Mouse (Mus musculus) midbrain, embryonic 11.5 days (tissue): Measurements from ENCODE around the gene Serpinb5. TPM values are rescaled to one million over a fixed set of nuclear protein-coding genes. Genes with fewer than 3 reads are reported as not detected.

Experiments
- ATAC-seq: fragments of 200-750 bp; cut with Nextera tagmentation; 2 replicates; pipeline ENCODE4 v1.8.0; 2017; ENCODE audit warnings: moderate TSS enrichment, moderate library complexity; ENCODE audit not compliant: low FRiP score
- DNase-seq: peaks from one replicate; pipeline ENCODE4 v3.0.0; 2015; ENCODE audit warnings: low spot score; ENCODE audit errors: missing footprints
- H3K27ac ChIP-seq: fragments of 300-500 bp; sonication (generic); 2 replicates; pipeline ENCODE4 v1.5.1; 2014; ENCODE audit warnings: low read depth, low read length
- H3K27me3 ChIP-seq: fragments of 300-500 bp; sonication (generic); 2 replicates; pipeline ENCODE4 v1.6.1; 2014; ENCODE audit warnings: mild to moderate bottlenecking, low read length, moderate library complexity, mixed read lengths; ENCODE audit not compliant: control insufficient read depth, insufficient read depth
- H3K36me3 ChIP-seq: fragments of 300-500 bp; sonication (generic); 2 replicates; pipeline ENCODE4 v1.6.1; 2014; ENCODE audit warnings: mild to moderate bottlenecking, low read length, moderate library complexity, mixed read lengths; ENCODE audit not compliant: control insufficient read depth, insufficient read depth
- H3K4me1 ChIP-seq: fragments of 300-500 bp; sonication (generic); 2 replicates; pipeline ENCODE4 v1.6.1; 2014; ENCODE audit warnings: low read length; ENCODE audit not compliant: control insufficient read depth, insufficient read depth
- H3K4me2 ChIP-seq: fragments of 300-500 bp; sonication (generic); 2 replicates; pipeline ENCODE4 v1.6.1; 2014; ENCODE audit warnings: mild to moderate bottlenecking, moderate library complexity
- H3K4me3 ChIP-seq: fragments of 300-500 bp; sonication (generic); 2 replicates; pipeline ENCODE4 v1.5.1; 2014; ENCODE audit warnings: low read depth, low read length
- H3K9ac ChIP-seq: fragments of 300-500 bp; sonication (generic); 2 replicates; pipeline ENCODE4 v1.6.1; 2014; ENCODE audit warnings: low read length
- H3K9me3 ChIP-seq: fragments of 300-500 bp; sonication (generic); 2 replicates; pipeline ENCODE4 v1.6.1; 2016; ENCODE audit warnings: low read length; ENCODE audit not compliant: control insufficient read depth
- WGBS: fragments of 180-500 bp; shearing (Covaris S2); extraction: QIAGEN DNeasy Blood & Tissue Kit; methylation state at CpG from one replicate; pipeline ENCODE4 v1.1.7; 2014; 5-methylcytosine and 5-hydroxymethylcytosine counted together
- polyA plus RNA-seq: library from polyadenylated mRNA; unstranded; fragments of >200 nt; fragmentation: Nextera tagmentation; extraction: Ambion mirVana; gene quantifications from 2 replicates; pipeline ENCODE4 v1.2.1, GENCODE M21; 2014

Gene Serpinb5
- polyA plus RNA-seq: not detected in 2 replicates

DNA sequence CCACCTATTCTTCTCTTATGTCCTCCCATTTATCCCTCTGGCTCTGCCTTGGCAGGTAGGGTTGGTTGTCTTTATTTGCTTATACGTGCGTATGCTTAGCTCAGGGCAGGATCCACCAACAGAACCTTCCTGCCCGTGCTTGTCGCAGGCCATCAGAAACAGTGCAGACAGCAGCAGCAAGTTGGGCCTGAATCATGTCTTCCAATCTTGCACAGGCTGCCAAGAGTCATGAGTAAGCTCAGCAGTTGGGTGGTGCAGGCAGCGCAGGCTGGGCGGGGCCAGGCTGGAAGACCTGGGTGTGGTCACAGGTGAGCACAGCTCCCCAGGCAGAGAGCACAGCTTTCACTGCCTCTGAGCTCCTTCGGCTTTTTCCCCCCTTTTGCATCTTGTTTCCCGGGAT lies at the start of gene Serpinb5:
Serpinb5 (plus strand) TSS at position 327 of the 400 bp plus-strand sequence.
- 66% methylated on average over 8 of the region's 8 CpGs for WGBS
- H3K4me1 ChIP-seq: no peaks in the 10 kb centered on the region
- no peak for DNase-seq

DNA sequence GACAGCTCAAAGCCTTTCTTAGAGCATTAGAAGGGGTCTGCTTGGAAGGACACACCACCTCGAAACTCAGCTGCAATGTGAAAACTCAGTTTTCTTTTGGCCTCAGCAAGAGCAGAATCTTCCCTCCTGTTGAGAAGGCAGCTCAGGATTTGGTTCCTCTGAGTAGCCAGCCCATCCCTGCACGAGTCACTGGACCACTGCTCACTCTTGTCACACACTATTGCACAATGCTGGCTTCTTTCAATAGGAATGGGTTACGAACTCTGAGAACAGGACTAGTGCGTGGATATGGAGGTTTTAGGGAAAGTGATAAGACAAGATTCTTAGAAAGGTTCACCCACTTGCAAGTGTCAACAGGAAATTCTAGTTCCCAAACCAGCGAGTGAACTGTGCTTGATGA lies 46.1 kb upstream of the Serpinb5 start:
- no peak overlapping the region for H3K4me3 ChIP-seq
- H3K4me2 ChIP-seq: no peak overlapping the region
- no peak overlapping the region for H3K9ac ChIP-seq
- DNase-seq (no peak), ATAC-seq (no peak)
- no peaks in the 10 kb centered on the region for H3K4me1 ChIP-seq
- H3K36me3 ChIP-seq: no peaks in the 10 kb centered on the region
- H3K27me3 ChIP-seq: no peaks in the 10 kb centered on the region
- H3K9me3 ChIP-seq: no peaks in the 10 kb centered on the region
- WGBS: 64% methylated on average over 5 of the region's 5 CpGs
- no peak overlapping the region for H3K27ac ChIP-seq

More for the DNA sequence above, at the start of gene Serpinb5:
- no peak within 1 kb of the TSS for H3K27ac ChIP-seq
- no peak within 1 kb of the TSS for H3K4me2 ChIP-seq
- no peak within 1 kb of the TSS for H3K9ac ChIP-seq
- no peaks in the 10 kb centered on the region for H3K27me3 ChIP-seq
- no peak for ATAC-seq
- H3K4me3 ChIP-seq: no peak within 1 kb of the TSS
- H3K36me3 ChIP-seq: no peaks in the 10 kb centered on the region
- no peaks in the 10 kb centered on the region for H3K9me3 ChIP-seq

DNA sequence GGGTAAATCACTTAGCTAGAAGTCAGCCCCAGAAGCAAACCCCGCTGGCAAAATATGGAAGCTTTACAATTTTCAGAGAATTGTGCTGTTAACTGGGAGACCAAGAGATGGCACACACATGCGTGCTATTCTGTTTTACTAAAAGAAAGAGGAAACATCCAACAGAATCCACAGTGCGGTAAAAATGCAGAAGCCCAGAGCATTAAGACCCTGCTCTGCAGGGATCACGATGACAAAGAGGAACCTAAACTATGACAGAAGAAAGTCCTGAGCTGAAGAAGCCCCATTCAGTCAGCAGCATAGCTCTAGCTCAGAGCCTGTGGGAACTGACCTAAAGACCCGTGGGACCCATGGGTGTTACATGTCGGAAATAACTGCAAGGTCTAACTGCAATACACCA lies 45.7 kb upstream of the Serpinb5 start:
- WGBS: 85% methylated on average over 6 of the region's 6 CpGs

DNA sequence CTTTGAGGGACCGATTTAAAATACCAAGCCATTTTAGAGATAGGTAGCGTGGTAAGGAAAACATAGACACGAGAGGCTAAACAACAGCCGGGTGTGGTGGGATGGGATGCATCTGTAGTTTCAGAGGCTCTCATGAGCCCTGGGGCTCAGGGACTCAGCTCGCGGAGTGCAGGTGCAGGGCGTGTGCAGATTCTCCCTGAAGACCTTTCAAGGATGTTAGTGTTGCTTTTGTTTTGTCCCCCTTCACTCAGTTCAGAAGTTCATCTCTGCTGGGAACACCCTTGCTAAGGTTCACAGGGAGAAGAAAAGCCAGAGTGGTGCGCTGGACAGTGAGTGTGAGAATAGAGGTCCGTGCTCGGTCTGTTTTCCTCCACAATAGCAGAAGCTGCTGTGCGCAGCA lies 44.2 kb upstream of the Serpinb5 start:
- Histone ChIP-seq H3K4me3 (no peak overlapping the region), H3K4me2 (no peak overlapping the region), H3K9me3 (no peaks in the 10 kb centered on the region), H3K9ac (no peak overlapping the region), H3K4me1 (no peaks in the 10 kb centered on the region), H3K27me3 (no peaks in the 10 kb centered on the region), H3K36me3 (no peaks in the 10 kb centered on the region), H3K27ac (no peak overlapping the region)
- ATAC-seq (no peak), DNase-seq (no peak)
- 87% methylated on average over 11 of the region's 11 CpGs for WGBS

More for the DNA sequence above, 45.7 kb upstream of the Serpinb5 start:
- Histone ChIP-seq H3K27me3 (no peaks in the 10 kb centered on the region), H3K4me3 (no peak overlapping the region), H3K4me1 (no peaks in the 10 kb centered on the region), H3K9me3 (no peaks in the 10 kb centered on the region), H3K4me2 (no peak overlapping the region), H3K36me3 (no peaks in the 10 kb centered on the region), H3K27ac (no peak overlapping the region), H3K9ac (no peak overlapping the region)
- DNase-seq (no peak), ATAC-seq (no peak)

DNA sequence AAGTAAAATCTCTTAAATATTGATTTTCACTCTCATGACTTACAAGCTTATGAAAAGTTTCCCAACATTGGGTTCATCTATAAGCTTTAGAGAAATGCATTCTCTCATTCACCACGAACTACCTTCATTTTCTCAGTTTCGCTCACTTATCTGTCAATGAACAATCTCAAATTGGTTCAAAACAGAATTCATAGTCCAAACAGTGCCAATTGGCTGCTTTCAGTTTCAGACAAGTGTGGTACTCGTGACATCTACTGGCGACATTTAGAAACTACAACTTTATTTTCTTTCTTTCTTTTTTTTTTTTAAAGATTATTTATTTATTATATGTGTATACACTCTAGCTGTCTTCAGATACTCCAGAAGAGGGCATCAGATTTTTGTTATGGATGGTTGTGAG lies 42.6 kb upstream of the Serpinb5 start:
- DNase-seq (peak; percentile 82), ATAC-seq (no peak)
- H3K9ac ChIP-seq: no peak overlapping the region
- 33% methylated on average over 4 of the region's 4 CpGs for WGBS
- no peak overlapping the region for H3K4me3 ChIP-seq
- no peaks in the 10 kb centered on the region for H3K27me3 ChIP-seq
- no peak overlapping the region for H3K27ac ChIP-seq
- H3K36me3 ChIP-seq: no peaks in the 10 kb centered on the region
- no peaks in the 10 kb centered on the region for H3K4me1 ChIP-seq
- H3K9me3 ChIP-seq: no peaks in the 10 kb centered on the region
- H3K4me2 ChIP-seq: no peak overlapping the region

DNA sequence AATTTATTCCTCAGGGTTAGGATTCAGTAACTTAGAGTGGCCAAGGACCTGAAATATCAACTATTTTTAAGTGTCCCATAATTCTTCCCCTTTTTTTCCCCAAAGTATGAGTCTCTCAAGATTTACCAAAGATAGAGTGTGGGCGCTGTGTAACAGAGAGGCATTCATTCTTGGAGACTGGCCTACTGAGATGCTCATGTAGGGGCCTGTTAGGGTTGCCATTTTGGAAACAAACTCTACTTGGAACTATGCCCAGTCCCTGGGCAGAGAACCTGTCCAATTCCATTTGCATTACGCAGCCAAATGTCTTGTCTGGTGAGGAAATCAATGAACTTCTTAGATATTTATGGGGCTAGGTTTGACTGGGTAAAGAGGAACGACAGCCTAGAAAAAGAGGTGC lies 38.7 kb upstream of the Serpinb5 start:
- DNase-seq (no peak), ATAC-seq (no peak)
- H3K27ac ChIP-seq: no peak overlapping the region
- H3K4me1 ChIP-seq: no peaks in the 10 kb centered on the region
- 89% methylated on average over 3 of the region's 3 CpGs for WGBS
- no peaks in the 10 kb centered on the region for H3K9me3 ChIP-seq
- no peak overlapping the region for H3K4me3 ChIP-seq
- no peaks in the 10 kb centered on the region for H3K27me3 ChIP-seq
- H3K4me2 ChIP-seq: no peak overlapping the region
- H3K9ac ChIP-seq: no peak overlapping the region
- H3K36me3 ChIP-seq: no peaks in the 10 kb centered on the region

DNA sequence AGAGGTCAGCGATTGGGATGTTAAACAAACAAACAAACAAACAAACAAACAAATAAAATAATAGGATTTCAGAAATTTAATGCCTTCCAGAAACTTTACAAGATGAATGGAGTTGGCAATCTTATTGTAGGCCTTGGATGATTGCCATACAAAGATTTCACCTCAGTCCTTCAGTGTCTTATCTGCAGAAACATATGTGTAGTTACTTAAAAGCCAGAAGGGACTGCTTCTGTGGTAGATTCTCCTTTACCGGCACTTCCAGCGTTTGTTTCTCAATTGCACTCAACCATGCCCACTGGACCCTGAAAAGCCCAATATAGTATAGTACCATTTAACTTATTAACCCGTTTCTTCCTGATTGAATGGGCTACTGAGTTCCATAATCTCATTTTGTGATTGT lies 32.2 kb upstream of the Serpinb5 start:
- no peak overlapping the region for H3K27ac ChIP-seq
- H3K9ac ChIP-seq: no peak overlapping the region
- H3K4me1 ChIP-seq: no peaks in the 10 kb centered on the region
- ATAC-seq (no peak), DNase-seq (no peak)
- no peaks in the 10 kb centered on the region for H3K9me3 ChIP-seq
- no peaks in the 10 kb centered on the region for H3K27me3 ChIP-seq
- no peak overlapping the region for H3K4me3 ChIP-seq
- H3K36me3 ChIP-seq: no peaks in the 10 kb centered on the region
- H3K4me2 ChIP-seq: no peak overlapping the region
- WGBS: 75% methylated on average over 4 of the region's 4 CpGs

DNA sequence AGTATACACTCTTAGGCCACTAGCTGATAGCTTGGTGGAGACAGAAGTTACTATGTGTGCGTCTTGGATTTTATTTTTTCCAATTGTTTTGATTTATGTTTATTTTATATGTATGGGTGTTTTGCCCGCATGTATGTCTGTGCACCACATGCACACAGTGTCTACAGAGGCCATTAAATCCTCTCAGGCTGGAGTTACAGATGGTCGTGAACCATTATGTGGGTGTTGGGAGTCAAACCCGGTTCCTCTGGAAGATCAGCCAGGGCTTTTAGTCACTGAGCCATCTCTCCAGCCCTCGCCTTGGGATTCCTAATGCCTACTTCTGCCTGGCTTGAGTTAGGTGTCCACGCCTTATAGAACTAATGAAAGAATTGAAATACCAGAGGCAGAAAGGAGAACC lies 4.6 kb downstream of the Serpinb5 start:
- ATAC-seq (no peak), DNase-seq (no peak)
- H3K9ac ChIP-seq: no peak overlapping the region
- H3K36me3 ChIP-seq: no peaks in the 10 kb centered on the region
- no peak overlapping the region for H3K27ac ChIP-seq
- H3K4me1 ChIP-seq: no peaks in the 10 kb centered on the region
- H3K4me3 ChIP-seq: no peak overlapping the region
- H3K4me2 ChIP-seq: no peak overlapping the region
- H3K9me3 ChIP-seq: no peaks in the 10 kb centered on the region
- WGBS: 91% methylated on average over 6 of the region's 6 CpGs
- H3K27me3 ChIP-seq: no peaks in the 10 kb centered on the region

DNA sequence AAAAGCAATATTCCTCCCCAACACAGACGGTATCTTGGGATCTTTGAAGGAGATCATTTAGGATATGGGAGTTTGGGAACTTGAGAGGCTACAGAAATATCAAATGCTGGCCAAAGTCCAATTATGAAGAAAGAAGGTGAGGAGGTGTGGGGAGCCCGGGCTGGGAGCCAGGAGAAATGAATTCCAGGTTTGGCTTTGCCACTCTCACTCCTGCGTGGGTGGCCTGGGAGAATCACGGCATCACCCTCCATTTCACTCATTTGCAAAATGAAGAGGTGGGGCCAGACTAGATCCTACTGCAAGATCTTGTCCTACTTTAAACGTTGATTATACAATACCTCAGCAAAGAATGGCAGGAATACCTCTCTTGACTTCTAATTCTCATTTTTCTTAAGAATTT lies 5.1 kb downstream of the Serpinb5 start:
- WGBS: 80% methylated on average over 5 of the region's 5 CpGs
- H3K9ac ChIP-seq: no peak overlapping the region
- DNase-seq (no peak), ATAC-seq (no peak)
- no peak overlapping the region for H3K4me3 ChIP-seq
- H3K27ac ChIP-seq: no peak overlapping the region
- H3K9me3 ChIP-seq: no peaks in the 10 kb centered on the region
- no peak overlapping the region for H3K4me2 ChIP-seq
- no peaks in the 10 kb centered on the region for H3K4me1 ChIP-seq
- H3K36me3 ChIP-seq: no peaks in the 10 kb centered on the region
- no peaks in the 10 kb centered on the region for H3K27me3 ChIP-seq

DNA sequence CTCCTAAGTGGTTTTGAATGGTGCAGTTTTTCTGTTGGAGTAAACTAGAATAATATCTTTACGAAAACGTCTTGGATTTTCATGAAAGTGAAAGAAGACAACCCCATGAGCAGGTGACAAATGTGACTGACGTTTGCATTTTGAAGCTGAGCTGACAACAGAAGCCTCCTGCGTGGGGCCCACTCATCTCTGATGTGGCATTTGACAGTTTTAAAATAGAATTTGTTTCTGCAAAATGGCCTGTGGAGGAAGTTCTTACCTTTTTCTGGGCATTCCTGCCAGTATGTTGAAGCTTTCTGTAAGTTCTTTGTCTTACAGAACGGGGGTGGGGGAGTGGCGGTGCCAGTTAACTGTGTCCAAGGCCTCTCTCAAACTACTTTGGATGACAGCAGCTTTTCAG lies 5.8 kb downstream of the Serpinb5 start:
- Histone ChIP-seq H3K4me2 (no peak overlapping the region), H3K36me3 (no peaks in the 10 kb centered on the region), H3K4me1 (no peaks in the 10 kb centered on the region), H3K4me3 (no peak overlapping the region), H3K9ac (no peak overlapping the region), H3K27me3 (no peaks in the 10 kb centered on the region), H3K9me3 (no peaks in the 10 kb centered on the region), H3K27ac (no peak overlapping the region)
- DNase-seq: no peak
- ATAC-seq: no peak
- 84% methylated on average over 6 of the region's 6 CpGs for WGBS
